Mouse (Mus musculus) liver, embryonic 11.5 days (tissue): Measurements from ENCODE around the gene C77080. TPM values are rescaled to one million over a fixed set of nuclear protein-coding genes. Genes with fewer than 3 reads are reported as not detected.

Experiments
- ATAC-seq: fragments of 200-750 bp; cut with Nextera tagmentation; replicated peaks from 2 replicates; pipeline ENCODE4 v1.8.0; 2017; ENCODE audit warnings: moderate number of reproducible peaks, mild to moderate bottlenecking, moderate TSS enrichment, moderate library complexity; ENCODE audit not compliant: low FRiP score
- DNase-seq: peaks from one replicate; pipeline ENCODE4 v3.0.0-alpha.2; 2017; ENCODE audit warnings: low spot score
- H3K27ac ChIP-seq: fragments of 300-500 bp; sonication (generic); 2 replicates; pipeline ENCODE4 v1.5.1; 2014; ENCODE audit warnings: mild to moderate bottlenecking, low read depth, low read length, control low read depth
- H3K27me3 ChIP-seq: fragments of 300-500 bp; sonication (generic); replicated peaks from 2 replicates; pipeline ENCODE4 v1.6.1; 2014; ENCODE audit warnings: low read length, mixed read lengths; ENCODE audit not compliant: control insufficient read depth, insufficient read depth
- H3K36me3 ChIP-seq: fragments of 300-500 bp; sonication (generic); 2 replicates; pipeline ENCODE4 v1.6.1; 2014; ENCODE audit warnings: mild to moderate bottlenecking, low read length, moderate library complexity, mixed read lengths; ENCODE audit not compliant: control insufficient read depth, insufficient read depth
- H3K4me1 ChIP-seq: fragments of 300-500 bp; sonication (generic); replicated peaks from 2 replicates; pipeline ENCODE4 v1.6.1; 2014; ENCODE audit warnings: low read length, mixed read lengths; ENCODE audit not compliant: control insufficient read depth, insufficient read depth
- H3K4me2 ChIP-seq: fragments of 300-500 bp; sonication (generic); 2 replicates; pipeline ENCODE4 v1.6.1; 2014; ENCODE audit warnings: mild to moderate bottlenecking, control low read depth, moderate library complexity
- H3K4me3 ChIP-seq: fragments of 300-500 bp; sonication (generic); 2 replicates; pipeline ENCODE4 v1.5.1; 2014; ENCODE audit warnings: low read depth, low read length, control low read depth
- H3K9ac ChIP-seq: fragments of 300-500 bp; sonication (generic); 2 replicates; pipeline ENCODE4 v1.6.1; 2014; ENCODE audit warnings: low read depth, low read length, control low read depth
- H3K9me3 ChIP-seq: fragments of 300-500 bp; sonication (generic); 2 replicates; pipeline ENCODE4 v1.6.1; 2016; ENCODE audit warnings: low read length, inconsistent platforms, mixed read lengths; ENCODE audit not compliant: control insufficient read depth
- WGBS: fragments of 180-500 bp; shearing (Covaris S2); extraction: QIAGEN DNeasy Blood & Tissue Kit; methylation state at CpG from one replicate; pipeline ENCODE4 v1.1.7; 2014; 5-methylcytosine and 5-hydroxymethylcytosine counted together
- microRNA-seq: library from miRNA; unstranded; fragments of <30 nt; microRNA quantifications from one replicate; pipeline ENCODE4, GENCODE M21; 2017; ENCODE audit warnings: borderline number of aligned reads
- polyA plus RNA-seq: library from polyadenylated mRNA; unstranded; fragments of >200 nt; fragmentation: Nextera tagmentation; extraction: Ambion mirVana; gene quantifications from 2 replicates; pipeline ENCODE4 v1.2.1, GENCODE M21; 2014

C77080 gene
- polyA plus RNA-seq, 1 experiment from 2014 or later: 1.2 TPM

- Histone ChIP-seq H3K27ac (no peak overlapping the region; the same call in 1 of the 2 replicates), H3K36me3 (no peaks in the 10 kb centered on the region), H3K27me3 (no peaks in the 10 kb centered on the region), H3K9me3 (no peaks in the 10 kb centered on the region), H3K4me1 (peaks cover 21% of the 10 kb centered on the region), H3K4me3 (peak overlapping the region; percentile 96), H3K9ac (peak overlapping the region; percentile 90), H3K4me2 (peak overlapping the region; percentile 80)
- DNase-seq (no peak), ATAC-seq (no peak)
- 44% methylated on average over 5 of the region's 5 CpGs for WGBS
Measured at GRCm38 (mm10) chr4:129188041-129188659, 73.1 kb downstream of the C77080 start.

GRCm38 (mm10) chr4:129179560-129179959 is 81.6 kb downstream of the C77080 start:
- Histone ChIP-seq H3K9me3 (no peaks in the 10 kb centered on the region), H3K4me2 (no peak overlapping the region), H3K4me1 (no peaks in the 10 kb centered on the region), H3K36me3 (peaks cover 9% of the 10 kb centered on the region; the same call in 1 of the 2 replicates), H3K27ac (no peak overlapping the region), H3K4me3 (no peak overlapping the region), H3K9ac (no peak overlapping the region), H3K27me3 (no peaks in the 10 kb centered on the region)
- ATAC-seq (no peak), DNase-seq (no peak)
- 65% methylated on average over 1 of the region's 1 CpGs for WGBS

GRCm38 (mm10) chr4:129172529-129172928 is 88.7 kb downstream of the C77080 start:
- Histone ChIP-seq H3K4me3 (no peak overlapping the region), H3K9me3 (no peaks in the 10 kb centered on the region), H3K27ac (no peak overlapping the region), H3K4me2 (no peak overlapping the region), H3K9ac (no peak overlapping the region), H3K36me3 (peaks cover 21% of the 10 kb centered on the region), H3K4me1 (no peaks in the 10 kb centered on the region), H3K27me3 (no peaks in the 10 kb centered on the region)
- 77% methylated on average over 1 of the region's 1 CpGs for WGBS
- no peak for DNase-seq
- no peak for ATAC-seq

Small RNA genes lying within 50 kb of the gene (microRNA-seq; reads per million reads assigned to microRNA genes)
- not detected for gene Gm22994

Other genes starting within 250 kb of the C77080 start
- 6.7 and 7.2 TPM in 2 replicates for gene Rnf19b, start 203.1 kb downstream of the C77080 start, polyA plus RNA-seq
- 2.3 and 3.3 TPM in 2 replicates for gene Tmem54, start 155.9 kb downstream of the C77080 start, polyA plus RNA-seq
- 3.1 and 4.4 TPM in 2 replicates for gene Hpca, start 139.4 kb downstream of the C77080 start, polyA plus RNA-seq
- 1.8 and 2.0 TPM in 2 replicates for gene Fndc5, start 124.4 kb downstream of the C77080 start, polyA plus RNA-seq
- 17.2 and 18.9 TPM in 2 replicates for gene S100pbp, start 71.7 kb downstream of the C77080 start, polyA plus RNA-seq
- gene Yars, start 71.6 kb downstream of the C77080 start, polyA plus RNA-seq: 129 TPM in 2 replicates
- gene Sync, start 26.2 kb upstream of the C77080 start, polyA plus RNA-seq: 0.36 and 0.40 TPM in 2 replicates
- 318 and 355 TPM in 2 replicates for gene Rbbp4, start 74.0 kb upstream of the C77080 start, polyA plus RNA-seq
- 42.2 and 53.9 TPM in 2 replicates for gene Zbtb8os, start 74.3 kb upstream of the C77080 start, polyA plus RNA-seq
- gene Zbtb8a, start 116.7 kb upstream of the C77080 start, polyA plus RNA-seq: 4.2 and 4.8 TPM in 2 replicates
- 2.4 and 2.8 TPM in 2 replicates for gene Zbtb8b, start 179.4 kb upstream of the C77080 start, polyA plus RNA-seq
- 21.6 and 22.5 TPM in 2 replicates for gene Bsdc1, start 200.2 kb upstream of the C77080 start, polyA plus RNA-seq
- not detected in 2 replicates for gene Tssk3, start 229.6 kb upstream of the C77080 start, polyA plus RNA-seq
- gene Fam229a, start 229.8 kb upstream of the C77080 start, polyA plus RNA-seq: not detected in 2 replicates